Mouse (Mus musculus): ENCODE data around the gene Fam229b.

Fam229b gene

GRCm38 (mm10) chr10:39133462-39134310 lies at the start of gene Fam229b, which contains the start of gene Tube1:
Gene Fam229b, minus strand, starts transcription at chr10:39133914.
Gene Tube1, plus strand, starts transcription at chr10:39133976.
- peak; percentile 86 to 93 for DNase-seq

- DNase-seq = no peak
Observed at GRCm38 (mm10) chr10:39176981-39177380, 43.3 kb upstream of the Fam229b start.

- DNase-seq = no peak
Observed at GRCm38 (mm10) chr10:39173077-39173476, 39.4 kb upstream of the Fam229b start.

- no peak for DNase-seq
Observed at GRCm38 (mm10) chr10:39172540-39172931, 38.8 kb upstream of the Fam229b start.

GRCm38 (mm10) chr10:39171603-39172539 lies 38.2 kb upstream of the Fam229b start:
- DNase-seq = peak; percentile 89 to 90

- DNase-seq = peak; percentile 94
Observed at GRCm38 (mm10) chr10:39171134-39171533, 37.4 kb upstream of the Fam229b start.

- peak in 1 of 2 experiments; percentile 49 for DNase-seq
Observed at GRCm38 (mm10) chr10:39170706-39171105, 37.0 kb upstream of the Fam229b start.

GRCm38 (mm10) chr10:39170181-39170580 lies 36.5 kb upstream of the Fam229b start:
- peak; percentile 80 to 83 for DNase-seq

GRCm38 (mm10) chr10:39169642-39170041 lies 35.9 kb upstream of the Fam229b start:
- DNase-seq = no peak

- DNase-seq = no peak
Observed at GRCm38 (mm10) chr10:39167611-39168010, 33.9 kb upstream of the Fam229b start.

GRCm38 (mm10) chr10:39165632-39166115 lies 32.0 kb upstream of the Fam229b start:
- DNase-seq = no peak

GRCm38 (mm10) chr10:39163694-39164093 lies 30.0 kb upstream of the Fam229b start, which contains the start of gene Ccn6:
Gene Ccn6, minus strand, starts transcription at chr10:39163794.
- no peak for DNase-seq

- no peak for DNase-seq
Observed at GRCm38 (mm10) chr10:39162666-39163484, 29.2 kb upstream of the Fam229b start.

GRCm38 (mm10) chr10:39161406-39161805 lies 27.7 kb upstream of the Fam229b start:
- no peak for DNase-seq

- peak in 1 of 2 experiments; percentile 44 for DNase-seq
Observed at GRCm38 (mm10) chr10:39158306-39158705, 24.6 kb upstream of the Fam229b start.

- DNase-seq = no peak
Observed at GRCm38 (mm10) chr10:39157321-39157720, 23.6 kb upstream of the Fam229b start.

GRCm38 (mm10) chr10:39156719-39157118 lies 23.0 kb upstream of the Fam229b start:
- DNase-seq = no peak

GRCm38 (mm10) chr10:39142216-39142615 lies 8.5 kb upstream of the Fam229b start:
- DNase-seq = no peak

- DNase-seq = no peak
Observed at GRCm38 (mm10) chr10:39141401-39141800, 7.7 kb upstream of the Fam229b start.

- DNase-seq = no peak
Observed at GRCm38 (mm10) chr10:39140843-39141242, 7.1 kb upstream of the Fam229b start.

GRCm38 (mm10) chr10:39138761-39139160 lies 5.0 kb upstream of the Fam229b start:
- peak; percentile 42 to 63 for DNase-seq

GRCm38 (mm10) chr10:39137766-39138165 lies 4.1 kb upstream of the Fam229b start:
- DNase-seq = peak; percentile 30 to 66

Data from thymus, postnatal 36 days (tissue).